Mouse (Mus musculus): ENCODE results near the gene Golga2. TPM values are rescaled to one million over a fixed set of nuclear protein-coding genes. Genes with fewer than 3 reads are reported as not detected.

Gene Golga2
- total RNA-seq (2014; rRNA removed; ENCODE audit: low replicate concordance) (46.7 and 56.4 TPM in 2 replicates), polyA plus RNA-seq (2015; fragmentation: Nextera tagmentation; extraction: Ambion mirVana) (20.8 and 23.4 TPM in 2 replicates)

DNA sequence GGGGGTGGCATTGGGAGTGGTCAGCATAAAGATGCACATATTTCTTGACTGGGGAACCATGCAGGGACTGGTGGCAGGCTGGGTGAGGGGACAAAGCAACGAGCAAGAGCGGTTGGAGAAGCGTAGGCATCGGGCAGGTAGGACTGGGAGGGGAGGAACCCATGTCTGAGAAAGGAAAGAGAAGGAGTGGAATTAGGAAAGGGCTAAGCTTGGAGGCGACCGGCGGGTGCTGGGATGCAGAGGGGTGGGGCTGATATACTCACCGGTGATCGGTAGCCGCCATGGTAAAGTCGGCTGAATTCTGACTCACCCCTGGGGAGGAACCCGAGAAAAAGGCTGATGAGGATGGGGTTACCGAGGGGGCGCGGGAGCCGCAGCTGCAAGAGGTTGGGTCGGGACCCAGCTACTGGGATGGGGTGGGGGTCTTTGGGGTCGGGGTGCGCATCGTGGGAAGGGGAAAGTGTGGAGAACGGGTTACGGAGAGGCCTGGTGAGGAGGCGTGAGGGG, at the start of gene Golga2:
Gene Golga2 (plus strand): TSS at position 51 of the 507 bp plus-strand sequence.
- Histone ChIP-seq H3K4me1 (ENCODE audit: control insufficient read depth, insufficient read depth) (peaks cover 14% of the 10 kb centered on the region), H3K36me3 (replicated peaks; ENCODE audit: control insufficient read depth, insufficient read depth, low read length) (peaks cover 23% of the 10 kb centered on the region; the same call in 1 of the 2 replicates), H3K9me3 (replicated peaks; ENCODE audit: control insufficient read depth, low read length) (no peaks in the 10 kb centered on the region), H3K4me3 (ENCODE audit: low read depth, low read length) (peak within 1 kb of the TSS; percentile 84), H3K27me3 (ENCODE audit: control insufficient read depth, insufficient read depth, low read length) (no peaks in the 10 kb centered on the region), H3K4me2 (ENCODE audit: low read depth, low read length) (peak within 1 kb of the TSS; percentile 86), H3K9ac (replicated peaks; ENCODE audit: low read depth, low read length) (peak within 1 kb of the TSS; percentile 93), H3K27ac (ENCODE audit: low read depth) (peak within 1 kb of the TSS; percentile 89)
- WGBS = under 1% methylated on average over 20 of the region's 23 CpGs
- TF ChIP-seq CTCF (IDR thresholded peaks at IDR 0.05; ENCODE audit: low read depth) (no peak), EP300 (IDR thresholded peaks at IDR 0.05; ENCODE audit: low read depth) (no peak)
- DNase-seq (ENCODE audit: low spot score) (peak; percentile 14), ATAC-seq (ENCODE audit: insufficient read depth, low read depth) (no peak)

DNA sequence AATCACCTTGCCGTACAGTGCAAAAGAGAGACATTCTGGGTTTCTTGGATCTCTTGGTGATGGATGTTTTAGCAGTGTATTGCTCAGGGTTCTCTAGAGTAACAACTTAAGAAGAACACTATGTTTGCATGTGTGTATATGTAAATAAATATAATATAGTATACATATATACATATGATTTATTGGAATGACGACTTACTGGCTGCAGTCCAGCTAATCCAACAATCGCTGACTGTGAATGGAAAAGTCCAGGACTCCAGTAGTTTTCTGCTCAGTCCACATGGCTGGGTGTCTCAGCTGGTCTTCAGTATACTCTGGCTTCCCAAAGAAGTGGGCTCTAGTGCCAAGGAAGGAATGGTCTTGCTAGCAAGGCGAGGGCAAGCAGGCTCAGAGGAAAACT, 49.6 kb upstream of the Golga2 start:
- Histone ChIP-seq H3K27me3 (ENCODE audit: control insufficient read depth, insufficient read depth, low read length) (no peaks in the 10 kb centered on the region), H3K4me2 (ENCODE audit: low read depth, low read length) (peak overlapping the region; percentile 94), H3K9me3 (replicated peaks; ENCODE audit: control insufficient read depth, low read length) (no peaks in the 10 kb centered on the region), H3K4me1 (ENCODE audit: control insufficient read depth, insufficient read depth) (peaks cover 15% of the 10 kb centered on the region), H3K27ac (ENCODE audit: low read depth) (no peak overlapping the region), H3K9ac (replicated peaks; ENCODE audit: low read depth, low read length) (peak overlapping the region; percentile 67; the same call in 1 of the 2 replicates), H3K36me3 (replicated peaks; ENCODE audit: control insufficient read depth, insufficient read depth, low read length) (peaks cover 21% of the 10 kb centered on the region), H3K4me3 (ENCODE audit: low read depth, low read length) (peak overlapping the region; percentile 68)
- ATAC-seq (ENCODE audit: insufficient read depth, low read depth) = no peak
- TF ChIP-seq CTCF (IDR thresholded peaks at IDR 0.05; ENCODE audit: low read depth) (no peak), EP300 (IDR thresholded peaks at IDR 0.05; ENCODE audit: low read depth) (no peak)
- DNase-seq (ENCODE audit: low spot score) = no peak
- WGBS = 33% methylated on average over 4 of the region's 4 CpGs

DNA sequence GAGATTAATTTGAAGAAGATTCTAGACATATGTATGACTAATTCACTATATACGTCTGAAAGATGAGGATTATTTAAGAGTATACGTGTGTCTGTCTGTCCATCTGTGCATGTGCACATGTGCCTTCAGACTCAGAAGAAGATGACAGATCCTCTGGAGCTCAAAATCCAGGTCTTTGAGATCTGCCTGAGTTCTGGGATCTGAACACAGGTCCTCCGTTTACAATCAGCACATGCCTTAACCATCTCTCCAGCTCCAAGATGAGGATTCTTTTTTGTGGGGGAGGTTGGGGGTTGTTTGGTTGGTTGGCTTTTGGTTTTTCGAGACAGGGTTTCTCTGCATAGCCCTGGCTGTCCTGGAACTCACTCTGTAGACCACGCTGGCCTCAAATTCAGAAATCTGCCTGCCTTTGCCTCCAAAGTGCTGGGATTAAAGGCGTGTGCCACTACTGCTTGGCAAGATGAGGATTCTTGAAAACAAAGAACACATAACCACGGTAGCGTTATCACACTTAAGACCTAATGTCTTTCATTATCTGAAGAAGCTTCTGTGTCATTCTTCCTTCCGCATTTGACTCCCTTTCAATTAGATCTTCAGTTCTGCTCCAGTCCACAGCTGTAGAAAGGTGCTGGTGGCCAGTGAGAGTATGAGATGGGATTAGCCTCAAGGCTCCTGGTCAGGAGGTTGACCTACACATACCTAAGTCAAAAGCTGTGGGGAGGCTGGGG, 48.3 kb upstream of the Golga2 start:
- Histone ChIP-seq H3K4me1 (ENCODE audit: control insufficient read depth, insufficient read depth) (peaks cover 15% of the 10 kb centered on the region), H3K9ac (replicated peaks; ENCODE audit: low read depth, low read length) (no peak overlapping the region), H3K27me3 (ENCODE audit: control insufficient read depth, insufficient read depth, low read length) (no peaks in the 10 kb centered on the region)

DNA sequence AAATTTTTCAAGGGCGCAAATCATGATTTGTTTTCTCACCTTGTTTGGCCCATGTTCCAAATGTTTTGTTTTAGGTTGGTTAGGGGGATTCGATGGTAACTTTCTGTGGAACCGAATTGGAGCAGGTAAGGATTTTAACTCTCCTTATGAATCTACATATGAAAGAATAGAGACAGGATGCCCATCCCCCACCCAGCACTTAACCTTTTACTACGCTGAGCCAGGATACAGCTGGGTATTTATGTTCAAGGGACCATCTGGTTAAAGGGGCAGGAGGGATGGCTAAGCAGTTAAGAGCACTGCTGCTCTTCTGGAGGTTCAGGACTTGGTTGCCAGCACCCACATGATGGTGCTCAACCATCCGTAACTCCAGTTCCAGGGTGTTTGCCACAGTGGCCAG, 46.6 kb upstream of the Golga2 start:
- DNase-seq (ENCODE audit: low spot score) (no peak), ATAC-seq (ENCODE audit: insufficient read depth, low read depth) (no peak)
- Histone ChIP-seq H3K27ac (ENCODE audit: low read depth) (no peak overlapping the region), H3K9ac (replicated peaks; ENCODE audit: low read depth, low read length) (no peak overlapping the region), H3K27me3 (ENCODE audit: control insufficient read depth, insufficient read depth, low read length) (no peaks in the 10 kb centered on the region), H3K4me1 (ENCODE audit: control insufficient read depth, insufficient read depth) (peaks cover 9% of the 10 kb centered on the region), H3K9me3 (replicated peaks; ENCODE audit: control insufficient read depth, low read length) (no peaks in the 10 kb centered on the region), H3K4me3 (ENCODE audit: low read depth, low read length) (no peak overlapping the region), H3K36me3 (replicated peaks; ENCODE audit: control insufficient read depth, insufficient read depth, low read length) (peaks cover 13% of the 10 kb centered on the region), H3K4me2 (ENCODE audit: low read depth, low read length) (no peak overlapping the region)
- 86% methylated on average over 5 of the region's 5 CpGs for WGBS
- TF ChIP-seq CTCF (IDR thresholded peaks at IDR 0.05; ENCODE audit: low read depth) (no peak), EP300 (IDR thresholded peaks at IDR 0.05; ENCODE audit: low read depth) (no peak)

More for the DNA sequence above, 48.3 kb upstream of the Golga2 start:
- H3K9me3 ChIP-seq (replicated peaks; ENCODE audit: control insufficient read depth, low read length) = no peaks in the 10 kb centered on the region
- peaks cover 17% of the 10 kb centered on the region for H3K36me3 ChIP-seq (replicated peaks; ENCODE audit: control insufficient read depth, insufficient read depth, low read length)
- no peak overlapping the region for H3K4me2 ChIP-seq (ENCODE audit: low read depth, low read length)
- ATAC-seq (ENCODE audit: insufficient read depth, low read depth) = no peak
- H3K27ac ChIP-seq (ENCODE audit: low read depth) = no peak overlapping the region
- DNase-seq (ENCODE audit: low spot score) = no peak
- no peak for TF ChIP-seq EP300 (IDR thresholded peaks at IDR 0.05; ENCODE audit: low read depth)
- no peak for TF ChIP-seq CTCF (IDR thresholded peaks at IDR 0.05; ENCODE audit: low read depth)
- WGBS = 90% methylated on average over 9 of the region's 9 CpGs
- no peak overlapping the region for H3K4me3 ChIP-seq (ENCODE audit: low read depth, low read length)

DNA sequence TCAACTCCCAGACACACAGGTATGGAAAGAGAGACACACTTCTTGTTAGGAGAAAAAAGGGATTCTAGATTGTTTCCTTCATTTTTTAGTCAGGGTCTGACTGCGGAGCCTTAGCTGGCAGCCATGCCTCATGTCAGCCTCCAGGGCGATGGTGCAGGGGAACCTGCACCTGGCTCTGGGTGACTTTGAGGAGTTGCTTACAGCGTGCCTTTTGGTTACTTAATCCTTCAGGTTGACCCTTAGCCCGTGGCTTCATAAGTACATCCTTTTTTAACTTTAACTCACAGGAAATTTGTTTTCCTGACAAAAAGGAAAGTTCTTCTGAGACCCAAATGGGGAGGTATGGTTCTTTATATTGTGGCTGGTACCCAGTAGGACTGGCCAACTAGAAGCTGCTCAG, 44.2 kb upstream of the Golga2 start:
- TF ChIP-seq CTCF (IDR thresholded peaks at IDR 0.05; ENCODE audit: low read depth) = no peak
- TF ChIP-seq EP300 (IDR thresholded peaks at IDR 0.05; ENCODE audit: low read depth) = no peak
- DNase-seq (ENCODE audit: low spot score) (no peak), ATAC-seq (ENCODE audit: insufficient read depth, low read depth) (no peak)
- Histone ChIP-seq H3K4me3 (ENCODE audit: low read depth, low read length) (no peak overlapping the region), H3K4me2 (ENCODE audit: low read depth, low read length) (no peak overlapping the region), H3K36me3 (replicated peaks; ENCODE audit: control insufficient read depth, insufficient read depth, low read length) (peaks cover 23% of the 10 kb centered on the region), H3K9me3 (replicated peaks; ENCODE audit: control insufficient read depth, low read length) (no peaks in the 10 kb centered on the region), H3K9ac (replicated peaks; ENCODE audit: low read depth, low read length) (no peak overlapping the region), H3K4me1 (ENCODE audit: control insufficient read depth, insufficient read depth) (no peaks in the 10 kb centered on the region), H3K27ac (ENCODE audit: low read depth) (no peak overlapping the region), H3K27me3 (ENCODE audit: control insufficient read depth, insufficient read depth, low read length) (no peaks in the 10 kb centered on the region)
- WGBS = 85% methylated on average over 4 of the region's 4 CpGs

Data from heart, postnatal 0 days (tissue).